In the genomic region with DNA sequence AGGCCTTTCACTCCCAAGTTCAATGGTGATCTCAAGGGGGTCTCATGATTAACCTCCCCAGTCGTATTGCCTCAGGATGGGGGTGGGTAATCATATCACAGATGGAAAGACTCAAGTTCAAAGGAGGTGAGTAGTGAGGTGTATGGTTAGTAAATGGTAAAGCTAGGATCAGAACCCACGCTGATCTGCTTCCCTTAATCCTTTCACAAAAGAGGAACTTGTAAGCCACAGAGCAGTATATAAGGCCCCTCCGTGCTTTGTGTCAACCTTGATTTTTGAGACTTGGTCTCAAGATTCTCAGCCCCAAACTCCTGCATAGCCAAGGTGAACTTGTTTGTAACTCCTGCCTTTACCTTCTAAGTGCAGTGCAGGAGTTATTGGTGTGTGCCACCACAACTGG, we compare ENCODE assay signal across 23 mouse cellular contexts. TPM values are rescaled to one million over a fixed set of nuclear protein-coding genes. Genes with fewer than 3 reads are reported as not detected.
"Had no signal": no experiment of that assay in that cellular context is flagged by ENCODE, and none has a peak within 500 bp of the region (broad histone marks: within the 10 kb centered on the region; RNA-seq: fewer than 3 reads in every experiment).

No protein-coding gene starts in this region.

- ATAC-seq: hindbrain, postnatal 0 days; intestine, embryonic 16.5 days had no signal

- H3K36me3 ChIP-seq: heart, embryonic 10.5 days; heart, embryonic 12.5 days; hindbrain, embryonic 13.5 days; hindbrain, embryonic 15.5 days; limb, embryonic 10.5 days; limb, embryonic 12.5 days had no signal

- H3K27me3 ChIP-seq: heart, embryonic 12.5 days; hindbrain, embryonic 13.5 days; hindbrain, embryonic 15.5 days; limb, embryonic 12.5 days had no signal

- DNase-seq: gastrocnemius, postnatal 14 days; gastrocnemius, postnatal 36 days; heart, adult 18-20 months; heart, postnatal 10 days; heart, postnatal 4 days; kidney, adult 11 months; kidney, adult 2 months; kidney, adult 9 months; kidney, postnatal 10 days; kidney, postnatal 25 days; kidney, postnatal 4 days; liver had no signal

- H3K4me3 ChIP-seq: heart, embryonic 10.5 days; heart, embryonic 12.5 days; hindbrain, embryonic 13.5 days; hindbrain, embryonic 15.5 days; layer of hippocampus, adult 2 months; left cerebral cortex, adult 2 months; limb, embryonic 10.5 days; limb, embryonic 12.5 days had no signal

- H3K4me1 ChIP-seq: heart, embryonic 10.5 days; heart, embryonic 12.5 days; hindbrain, embryonic 13.5 days; hindbrain, embryonic 15.5 days; limb, embryonic 12.5 days had no signal

- H3K4me2 ChIP-seq: heart, embryonic 12.5 days; hindbrain, embryonic 13.5 days; hindbrain, embryonic 15.5 days; limb, embryonic 12.5 days; liver, embryonic 11.5 days had no signal

- H3K9ac ChIP-seq: heart, embryonic 12.5 days; hindbrain, embryonic 13.5 days; hindbrain, embryonic 15.5 days; limb, embryonic 12.5 days had no signal

- H3K9me3 ChIP-seq: heart, embryonic 10.5 days; heart, embryonic 12.5 days; hindbrain, embryonic 13.5 days; hindbrain, embryonic 15.5 days; limb, embryonic 10.5 days; limb, embryonic 12.5 days had no signal

- H3K27ac ChIP-seq: heart, embryonic 10.5 days; hindbrain, embryonic 13.5 days; hindbrain, embryonic 15.5 days; hindbrain, postnatal 0 days; layer of hippocampus, adult 2 months; left cerebral cortex, adult 2 months; limb, embryonic 10.5 days; limb, embryonic 12.5 days had no signal

RNA-seq across cellular contexts. Expression of a gene that starts 42.3 kb away (rescaled TPM):
- total RNA-seq: hindbrain, postnatal 0 days had no signal
